Mouse (Mus musculus) spleen, adult 12 weeks (tissue): Measurements from ENCODE around the gene Galnt6.

Experiments
- DNase-seq: peaks from one replicate; pipeline ENCODE4 v3.0.0; 2022; ENCODE audit warnings: low spot score

Galnt6 gene

GRCm38 (mm10) chr15:100754041-100754440 lies 24.9 kb upstream of the Galnt6 start:
- DNase-seq = no peak

- no peak for DNase-seq
These were observed 23.9 kb upstream of the Galnt6 start for GRCm38 (mm10) chr15:100753045-100753444.

GRCm38 (mm10) chr15:100752439-100752838 lies 23.3 kb upstream of the Galnt6 start:
- DNase-seq = no peak

- peak; percentile 45 for DNase-seq
These were observed 20.8 kb upstream of the Galnt6 start for GRCm38 (mm10) chr15:100749751-100750538.

- DNase-seq = no peak
These were observed 19.4 kb upstream of the Galnt6 start for GRCm38 (mm10) chr15:100748584-100748983.

- DNase-seq = peak; percentile 56
These were observed 18.2 kb upstream of the Galnt6 start for GRCm38 (mm10) chr15:100747121-100747963.

GRCm38 (mm10) chr15:100746478-100747120 lies 17.4 kb upstream of the Galnt6 start:
- no peak for DNase-seq

- no peak for DNase-seq
These were observed 14.1 kb upstream of the Galnt6 start for GRCm38 (mm10) chr15:100743238-100743637.

GRCm38 (mm10) chr15:100739442-100739841 lies 10.3 kb upstream of the Galnt6 start:
- DNase-seq = no peak

GRCm38 (mm10) chr15:100738351-100738781 lies 9.2 kb upstream of the Galnt6 start:
- DNase-seq = peak; percentile 42

- DNase-seq = no peak
These were observed 8.5 kb upstream of the Galnt6 start for GRCm38 (mm10) chr15:100737667-100738066.

- DNase-seq = no peak
These were observed 6.8 kb upstream of the Galnt6 start for GRCm38 (mm10) chr15:100735953-100736300.

- DNase-seq = peak; percentile 54
These were observed 6.1 kb upstream of the Galnt6 start for GRCm38 (mm10) chr15:100735095-100735952.

- no peak for DNase-seq
These were observed 3.4 kb upstream of the Galnt6 start for GRCm38 (mm10) chr15:100732580-100732979.

GRCm38 (mm10) chr15:100731081-100731480 lies 1.9 kb upstream of the Galnt6 start:
- DNase-seq = no peak

GRCm38 (mm10) chr15:100728586-100728985 lies 590 bp downstream of the Galnt6 start:
- no peak for DNase-seq

- no peak for DNase-seq
These were observed 1.3 kb downstream of the Galnt6 start for GRCm38 (mm10) chr15:100727834-100728233.

GRCm38 (mm10) chr15:100726721-100727120 lies 2.5 kb downstream of the Galnt6 start:
- DNase-seq = no peak

GRCm38 (mm10) chr15:100723505-100723904 lies 5.7 kb downstream of the Galnt6 start:
- DNase-seq = no peak

- DNase-seq = no peak
These were observed 6.6 kb downstream of the Galnt6 start for GRCm38 (mm10) chr15:100722564-100722963.

- DNase-seq = no peak
These were observed 7.2 kb downstream of the Galnt6 start for GRCm38 (mm10) chr15:100722026-100722425.

- DNase-seq = no peak
These were observed 7.7 kb downstream of the Galnt6 start for GRCm38 (mm10) chr15:100721445-100721844.
